Mouse (Mus musculus): Measurements from ENCODE around the gene Osbpl10.

DNA sequence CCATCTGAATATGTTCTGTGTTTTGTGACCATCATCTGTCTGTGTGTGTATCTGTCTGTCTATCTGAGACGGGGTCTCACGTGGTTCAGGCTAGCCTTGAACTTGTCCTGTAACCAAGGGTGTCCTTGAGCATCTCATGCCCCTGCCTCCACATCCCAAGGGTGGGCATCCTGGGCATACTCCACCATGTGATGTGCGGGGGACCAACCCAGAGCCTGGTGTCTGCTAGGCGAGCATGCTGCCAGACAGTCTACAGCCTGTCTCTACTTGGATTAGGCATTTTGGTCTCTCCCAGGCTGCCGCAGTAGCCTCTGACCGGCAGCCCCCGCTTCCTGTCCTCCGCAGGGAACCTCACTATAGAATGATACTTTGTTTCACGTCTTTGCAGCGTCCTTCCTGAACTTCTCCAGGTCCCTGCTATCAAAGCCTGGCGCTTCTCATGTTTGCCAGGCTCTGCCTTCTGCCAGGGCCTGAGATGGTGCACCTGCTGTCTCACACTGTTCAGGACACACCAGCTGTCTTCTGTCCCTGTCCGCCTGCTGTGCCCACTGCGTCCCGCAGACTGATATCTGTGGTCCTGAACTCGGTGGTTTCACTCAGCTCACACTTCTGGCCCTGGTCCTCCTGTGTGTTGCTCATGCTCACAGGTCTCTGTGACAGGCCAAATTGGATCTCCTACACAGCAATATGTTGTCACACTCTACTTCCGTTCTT, 66.9 kb downstream of the Osbpl10 start:
- TF ChIP-seq CTCF (conservative IDR thresholded peaks at IDR 0.05; ENCODE audit: insufficient read depth, insufficient read length, low read depth, low read length) (no peak), POLR2A (IDR thresholded peaks at IDR 0.05; ENCODE audit: low read depth, low read length) (no peak)
